Mouse (Mus musculus) erythroblast, embryonic 14.5 days (primary cell): ENCODE results near the gene Ror1.

Source experiments
- GATA1 ChIP-seq: IDR thresholded peaks from 2 replicates; pipeline ENCODE4 v1.6.1; 2012; ENCODE audit warnings: low read length, inconsistent platforms, mixed read lengths
- TAL1 ChIP-seq: IDR thresholded peaks from 3 replicates; pipeline ENCODE4 v1.6.1; 2012; ENCODE audit warnings: low read length, inconsistent platforms, mixed read lengths

DNA sequence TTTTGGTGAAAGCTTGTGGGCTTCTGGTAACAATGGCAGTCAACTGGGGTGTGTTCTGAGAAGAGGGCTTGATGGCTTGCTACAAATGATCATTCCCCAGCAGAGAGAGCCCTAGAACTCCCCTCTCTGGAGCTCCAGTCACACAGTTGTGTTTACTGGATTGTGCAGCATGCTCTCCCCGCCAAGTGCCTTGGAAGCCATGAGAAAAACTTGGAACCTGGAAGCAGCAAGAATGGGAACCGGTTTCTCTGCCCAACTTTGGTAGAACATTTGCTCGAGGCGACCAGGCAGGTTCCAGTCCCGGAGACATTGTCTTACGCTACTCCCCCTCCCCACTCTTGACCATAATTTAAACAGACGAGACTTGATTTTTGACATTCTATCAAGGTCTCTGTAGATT is 80.0 kb downstream of the Ror1 start:
- no peak for TF ChIP-seq GATA1
- no peak for TF ChIP-seq TAL1
